Mouse (Mus musculus) midbrain, embryonic 12.5 days (tissue): ENCODE results near the gene Rsph4a. TPM values are rescaled to one million over a fixed set of nuclear protein-coding genes. Genes with fewer than 3 reads are reported as not detected.
A peak's percentile ranks its signal among the peaks of the same experiment; 100 is the strongest.

ENCODE experiments used
- ATAC-seq: fragments of 200-750 bp; cut with Nextera tagmentation; 2 replicates; pipeline ENCODE4 v1.8.0; 2017; ENCODE audit warnings: low read depth, moderate TSS enrichment, moderate library complexity; ENCODE audit not compliant: low FRiP score
- H3K27ac ChIP-seq: fragments of 300-500 bp; sonication (generic); replicated peaks from 2 replicates; pipeline ENCODE4 v1.5.1; 2016; ENCODE audit warnings: mild to moderate bottlenecking
- H3K27me3 ChIP-seq: fragments of 300-500 bp; sonication (generic); 2 replicates; pipeline ENCODE4 v1.6.1; 2016; ENCODE audit warnings: mild to moderate bottlenecking
- H3K36me3 ChIP-seq: fragments of 300-500 bp; sonication (generic); 2 replicates; pipeline ENCODE4 v1.6.1; 2016
- H3K4me1 ChIP-seq: fragments of 300-500 bp; sonication (generic); 2 replicates; pipeline ENCODE4 v1.6.1; 2016
- H3K4me2 ChIP-seq: fragments of 300-500 bp; sonication (generic); replicated peaks from 2 replicates; pipeline ENCODE4 v1.6.1; 2016; ENCODE audit warnings: mild to moderate bottlenecking, moderate library complexity
- H3K4me3 ChIP-seq: fragments of 300-500 bp; sonication (generic); 2 replicates; pipeline ENCODE4 v1.5.1; 2016; ENCODE audit warnings: mild to moderate bottlenecking
- H3K9ac ChIP-seq: fragments of 300-500 bp; sonication (generic); replicated peaks from 2 replicates; pipeline ENCODE4 v1.6.1; 2016; ENCODE audit warnings: mild to moderate bottlenecking, moderate library complexity
- H3K9me3 ChIP-seq: fragments of 300-500 bp; sonication (generic); 2 replicates; pipeline ENCODE4 v1.6.1; 2016; ENCODE audit warnings: mild to moderate bottlenecking
- WGBS: fragments of 180-500 bp; shearing (Covaris S2); methylation state at CpG from one replicate; pipeline ENCODE4 v1.1.7; 2016; 5-methylcytosine and 5-hydroxymethylcytosine counted together
- polyA plus RNA-seq: library from polyadenylated mRNA; unstranded; fragments of >200 nt; fragmentation: Nextera tagmentation; extraction: Ambion mirVana; gene quantifications from 2 replicates; pipeline ENCODE4 v1.2.1, GENCODE M21; 2016

The Rsph4a gene
- polyA plus RNA-seq, 1 experiment from 2014 or later = 0.06 TPM

DNA sequence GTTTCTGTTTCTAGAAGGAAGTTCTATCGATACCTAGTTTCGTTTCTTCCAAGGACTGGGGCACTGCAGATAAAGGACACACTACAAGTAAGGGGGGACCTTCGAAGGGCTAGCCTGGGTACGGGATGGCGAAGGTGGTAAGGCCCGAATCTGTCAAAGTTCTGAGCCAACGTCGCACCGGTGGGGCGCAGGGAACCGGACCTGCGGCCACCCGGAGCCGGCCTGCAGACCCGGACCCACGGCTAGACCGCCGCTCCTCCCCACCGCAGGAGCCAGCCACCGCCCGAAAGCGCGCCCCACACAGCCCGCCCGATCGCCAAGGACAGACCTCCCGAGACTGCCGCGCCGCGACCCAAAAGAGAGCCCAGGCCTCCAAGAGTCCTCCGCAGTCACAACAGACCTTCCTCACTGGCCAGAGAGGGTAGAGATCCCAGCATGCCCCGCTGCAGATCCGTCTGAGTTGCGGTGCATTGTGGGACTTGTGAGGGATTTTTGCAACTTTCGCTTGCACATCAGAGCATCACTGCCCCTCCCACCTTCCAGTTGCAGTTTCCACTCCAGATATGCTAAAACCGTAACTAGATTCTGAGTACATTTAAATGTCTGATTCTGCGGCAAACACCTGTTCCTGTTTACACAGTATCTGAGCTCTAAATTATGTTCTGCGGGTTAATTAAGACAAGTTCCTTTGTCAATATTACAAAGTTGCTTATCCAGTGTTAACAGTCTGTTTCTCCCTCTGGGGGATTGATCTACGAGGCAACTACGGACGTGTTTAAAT, 46.1 kb downstream of the Rsph4a start, which contains the start of gene Zup1:
Zup1 (minus strand) TSS at position 467 of the 781 bp plus-strand sequence.
- Histone ChIP-seq H3K4me1 (peaks cover 7% of the 10 kb centered on the region), H3K27ac (peak within 1 kb of the TSS; percentile 65), H3K4me2 (peak within 1 kb of the TSS; percentile 67), H3K9me3 (no peaks in the 10 kb centered on the region), H3K27me3 (no peaks in the 10 kb centered on the region), H3K36me3 (peaks cover 9% of the 10 kb centered on the region; the same call in 1 of the 2 replicates), H3K4me3 (peak within 1 kb of the TSS; percentile 68), H3K9ac (peak within 1 kb of the TSS; percentile 75)
- 4% methylated on average over 42 of the region's 42 CpGs for WGBS
- ATAC-seq = peak; percentile 97

DNA sequence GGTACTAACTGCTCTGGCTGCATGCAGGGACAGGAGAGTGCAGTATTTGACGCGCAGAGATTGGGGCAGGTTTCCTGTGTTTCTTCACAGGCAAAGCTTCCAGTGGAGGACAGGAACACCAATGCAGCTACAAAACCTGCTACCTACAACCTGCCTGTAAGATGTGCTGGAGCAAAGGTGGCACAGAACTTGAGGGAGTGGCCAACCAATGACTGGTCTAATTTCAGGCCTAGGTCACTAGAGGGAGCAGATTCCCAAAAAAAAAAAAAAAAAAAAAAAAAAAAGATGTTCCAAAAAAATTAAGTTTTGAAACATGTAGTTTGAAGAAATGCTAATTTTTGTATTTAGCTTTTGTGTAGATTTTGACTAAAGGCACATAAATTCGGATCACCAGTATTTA, 47.6 kb downstream of the Rsph4a start:
- peaks cover 5% of the 10 kb centered on the region; the same call in 1 of the 2 replicates for H3K36me3 ChIP-seq
- H3K9me3 ChIP-seq = no peaks in the 10 kb centered on the region
- WGBS = 77% methylated on average over 3 of the region's 3 CpGs
- peaks cover 7% of the 10 kb centered on the region for H3K4me1 ChIP-seq
- no peak overlapping the region for H3K27ac ChIP-seq
- no peak for ATAC-seq
- H3K27me3 ChIP-seq = no peaks in the 10 kb centered on the region
- no peak overlapping the region for H3K9ac ChIP-seq
- no peak overlapping the region for H3K4me3 ChIP-seq
- H3K4me2 ChIP-seq = no peak overlapping the region

Other genes with a start within 250 kb of the Rsph4a start
- not detected in 2 replicates for gene Sult3a2, start 118.4 kb upstream of the Rsph4a start, polyA plus RNA-seq
- not detected in 2 replicates for gene Sult3a1, start 47.4 kb upstream of the Rsph4a start, polyA plus RNA-seq
- gene Zup1, start 46.2 kb downstream of the Rsph4a start, polyA plus RNA-seq = 28.7 and 29.6 TPM in 2 replicates
- 128 and 135 TPM in 2 replicates for gene Rwdd1, start 114.5 kb downstream of the Rsph4a start, polyA plus RNA-seq
- not detected in 2 replicates for gene Trappc3l, start 132.5 kb downstream of the Rsph4a start, polyA plus RNA-seq
- gene Calhm4, start 139.2 kb downstream of the Rsph4a start, polyA plus RNA-seq = not detected in 2 replicates
- gene Calhm5, start 191.4 kb downstream of the Rsph4a start, polyA plus RNA-seq = 0.33 and 0.37 TPM in 2 replicates
- 0.35 and 0.60 TPM in 2 replicates for gene Calhm6, start 222.9 kb downstream of the Rsph4a start, polyA plus RNA-seq